Mouse (Mus musculus) cerebellum, adult 2 months (tissue): Measurements from ENCODE around the gene Ptpn13.

Source experiments
- CTCF ChIP-seq: fragments of 200-500 bp; IDR thresholded peaks from 2 replicates; pipeline ENCODE4 v1.5.1; 2011; ENCODE audit warnings: low read depth, mild to moderate bottlenecking, control low read depth, low read length, moderate library complexity, borderline replicate concordance; ENCODE audit not compliant: insufficient read depth
- POLR2A ChIP-seq: fragments of 200-500 bp; IDR thresholded peaks from 2 replicates; pipeline ENCODE4 v1.6.1; 2011; ENCODE audit warnings: low read length, control low read depth, borderline replicate concordance; ENCODE audit not compliant: insufficient read depth

GRCm38 (mm10) chr5:103541136-103541535 lies 116.1 kb downstream of the Ptpn13 start:
- no peak for TF ChIP-seq POLR2A
- no peak for TF ChIP-seq CTCF
